Mouse (Mus musculus) monocyte, adult 2 months (primary cell): Measurements from ENCODE around the gene Id1.
A peak's percentile ranks its signal among the peaks of the same experiment; 100 is the strongest.

Source experiments
- DNase-seq, 2 experiments: peaks; one replicate each; pipeline ENCODE4 v3.0.0; 2022; ENCODE audit warnings: low spot score in 2 of 2, low read depth in 1 of 2

Gene Id1

DNA sequence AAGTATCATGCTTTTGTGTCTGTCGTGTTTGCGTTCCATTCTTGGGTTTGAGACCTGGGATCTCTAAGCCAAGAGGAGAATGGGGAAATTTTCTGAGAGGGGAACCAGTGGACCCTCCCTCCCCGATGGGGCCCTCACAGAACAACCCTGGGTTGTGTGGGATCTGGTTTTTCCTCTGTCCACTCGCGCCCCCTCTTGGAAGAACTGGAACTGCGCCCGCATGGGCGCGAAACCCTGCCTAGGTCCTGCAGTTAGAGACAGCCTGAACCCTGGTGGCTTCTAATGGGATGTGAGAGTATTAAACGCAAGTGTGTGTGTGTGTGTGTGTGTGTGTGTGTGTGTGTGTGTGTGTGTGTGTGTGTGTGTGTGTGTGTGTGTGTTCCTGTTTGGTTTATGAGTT is 6.4 kb downstream of the Id1 start:
- peak; percentile 42 to 57 for DNase-seq

- DNase-seq: no peak
Measured at GRCm38 (mm10) chr2:152753944-152754711, 18.1 kb downstream of the Id1 start, which contains the start of gene Cox4i2. Gene Cox4i2, plus strand, starts transcription at chr2:152754173.

- no peak for DNase-seq
Measured at GRCm38 (mm10) chr2:152756474-152757393, 20.7 kb downstream of the Id1 start.

- no peak for DNase-seq
Measured at GRCm38 (mm10) chr2:152757478-152757877, 21.4 kb downstream of the Id1 start.

GRCm38 (mm10) chr2:152758351-152758750 is 22.3 kb downstream of the Id1 start:
- no peak for DNase-seq

DNA sequence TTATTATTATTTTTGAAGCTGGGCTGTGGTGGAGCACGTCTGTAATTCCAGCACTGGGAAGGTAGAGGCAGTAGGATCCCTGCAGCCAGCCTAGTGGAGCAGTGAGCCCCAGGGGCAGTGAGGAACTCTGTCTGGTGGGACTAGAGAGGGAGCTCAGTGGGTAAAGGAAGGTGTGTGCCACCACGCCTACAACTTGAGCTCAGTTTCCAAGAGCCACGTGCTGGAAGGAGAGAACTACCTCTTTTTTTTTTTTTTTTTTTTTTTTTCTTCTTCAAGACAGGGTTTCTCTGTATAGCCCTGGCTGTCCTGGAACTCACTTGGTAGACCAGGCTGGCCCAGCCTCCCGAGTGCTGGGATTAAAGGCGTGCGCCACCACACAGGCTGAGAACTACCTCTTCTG is 27.3 kb downstream of the Id1 start:
- no peak for DNase-seq

DNA sequence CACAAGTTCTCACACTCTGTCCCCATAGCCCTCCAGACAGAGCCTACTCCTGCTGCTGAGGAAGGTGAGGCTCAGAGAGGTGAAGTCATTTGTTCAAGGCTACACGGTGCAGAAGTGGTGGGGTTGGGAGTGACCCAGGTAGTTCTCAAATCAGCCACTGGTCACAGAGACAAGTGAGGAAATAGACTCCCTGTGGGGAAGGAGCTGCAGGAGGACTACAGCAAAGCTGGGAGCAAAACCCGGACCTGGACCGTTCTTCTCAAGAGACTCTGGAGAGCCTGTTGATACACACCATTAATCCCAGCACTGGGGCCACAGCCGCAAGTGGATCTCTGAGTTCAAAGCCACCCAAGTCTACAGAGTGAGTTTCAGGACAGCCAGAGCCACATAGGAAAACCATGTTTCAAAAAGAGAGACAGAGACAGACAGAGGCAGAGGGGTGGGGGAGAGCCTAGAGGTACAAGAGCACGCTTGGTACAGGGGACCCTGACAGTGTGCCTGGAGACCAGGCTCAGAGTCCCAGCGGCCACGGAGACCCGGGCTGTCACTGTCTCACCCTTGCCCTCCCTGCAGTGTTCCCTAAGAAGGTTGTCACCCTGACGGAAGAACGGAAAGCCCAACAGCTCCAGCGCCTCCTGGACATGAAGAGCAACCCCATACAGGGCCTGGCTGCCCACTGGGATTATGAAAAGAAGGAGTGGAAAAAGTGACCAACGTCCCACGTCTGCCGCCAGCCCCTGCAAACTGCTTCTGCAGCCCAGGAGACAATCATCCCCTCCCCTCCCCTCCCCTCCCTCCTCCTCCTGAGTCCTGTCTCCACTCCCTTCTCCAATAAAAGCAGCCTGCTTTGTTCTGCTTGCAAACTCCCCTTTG is 28.4 kb downstream of the Id1 start:
- DNase-seq: no peak

- DNase-seq: no peak
Measured at GRCm38 (mm10) chr2:152765045-152765674, 29.1 kb downstream of the Id1 start.

GRCm38 (mm10) chr2:152766387-152767123 is 30.5 kb downstream of the Id1 start:
- peak; percentile 75 to 82 for DNase-seq

DNA sequence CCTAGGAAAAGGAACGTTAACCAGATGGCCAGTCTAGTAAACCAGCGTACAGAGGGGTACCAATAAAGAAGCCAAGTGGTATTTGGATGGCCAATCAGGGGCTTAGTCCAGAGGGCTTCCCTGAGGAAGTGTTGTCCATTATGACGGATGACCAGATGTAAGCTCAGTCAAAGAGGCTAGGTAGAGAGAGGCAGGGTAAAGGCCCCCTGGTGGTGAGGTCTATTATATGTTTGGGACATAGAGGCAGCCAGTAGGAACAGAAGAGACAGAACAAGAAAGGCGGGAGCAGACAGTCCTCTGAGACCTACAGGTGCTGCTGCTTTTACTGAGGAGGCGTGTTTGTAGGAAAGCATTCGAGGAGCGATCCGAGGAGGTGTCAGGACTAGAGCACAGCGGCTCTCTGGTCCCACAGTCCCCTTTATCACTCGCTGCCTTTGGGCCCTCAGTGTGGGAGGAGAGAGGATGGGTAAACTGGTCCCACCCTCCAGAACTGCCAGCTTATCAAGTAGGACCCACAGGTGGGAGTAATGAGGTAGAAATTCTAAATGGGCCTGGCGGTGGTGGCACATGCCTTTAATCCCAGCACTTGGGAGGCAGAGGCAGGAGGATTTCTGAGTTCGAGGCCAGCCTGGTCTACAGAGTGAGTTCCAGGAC is 31.7 kb downstream of the Id1 start:
- DNase-seq: peak in 1 of 2 experiments; percentile 27

DNA sequence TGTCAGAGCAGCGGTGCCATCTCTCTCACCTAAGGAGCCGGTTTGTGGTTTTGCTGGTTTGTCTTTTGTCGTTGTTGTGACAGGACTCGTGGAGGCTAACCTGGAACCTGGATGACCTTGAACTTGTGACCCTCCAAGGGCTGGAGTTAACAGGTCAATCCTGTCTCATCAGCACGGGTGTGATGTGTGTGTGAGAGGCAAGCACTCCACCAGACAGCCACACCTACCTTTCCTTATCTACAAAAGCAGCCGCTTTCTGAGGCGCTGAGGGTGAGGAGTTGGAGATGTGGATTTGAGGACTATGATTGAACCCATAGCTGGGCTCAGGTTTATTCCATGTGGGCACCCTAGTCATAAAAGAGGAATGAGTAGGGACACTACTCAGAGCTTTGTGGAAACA is 33.6 kb downstream of the Id1 start:
- no peak for DNase-seq

GRCm38 (mm10) chr2:152771571-152771970 is 35.5 kb downstream of the Id1 start:
- no peak for DNase-seq

DNA sequence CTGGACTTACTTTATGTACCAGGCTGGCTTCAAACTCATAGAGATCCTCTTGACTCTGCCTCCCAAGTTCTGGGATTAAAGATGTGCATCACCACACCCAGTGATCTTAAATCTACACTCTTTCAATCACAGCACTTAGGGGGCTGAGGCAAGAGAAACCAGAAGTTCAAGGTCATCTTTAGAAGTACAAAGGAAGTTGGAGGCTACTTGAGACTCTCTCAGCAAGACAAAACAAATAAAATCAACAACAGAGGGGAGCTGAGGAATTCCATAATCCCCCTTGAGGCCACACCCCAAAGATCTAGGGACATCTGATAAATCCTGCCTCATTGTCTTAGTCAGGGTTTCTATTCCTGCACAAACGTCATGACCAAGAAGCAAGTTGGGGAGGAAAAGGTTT is 36.2 kb downstream of the Id1 start:
- no peak for DNase-seq

- DNase-seq: no peak
Measured at GRCm38 (mm10) chr2:152775357-152775756, 39.3 kb downstream of the Id1 start.

- DNase-seq: no peak
Measured at GRCm38 (mm10) chr2:152776019-152776418, 40.0 kb downstream of the Id1 start.

- DNase-seq: no peak
Measured at GRCm38 (mm10) chr2:152776435-152776834, 40.4 kb downstream of the Id1 start.

- no peak for DNase-seq
Measured at GRCm38 (mm10) chr2:152777081-152777480, 41.0 kb downstream of the Id1 start.

DNA sequence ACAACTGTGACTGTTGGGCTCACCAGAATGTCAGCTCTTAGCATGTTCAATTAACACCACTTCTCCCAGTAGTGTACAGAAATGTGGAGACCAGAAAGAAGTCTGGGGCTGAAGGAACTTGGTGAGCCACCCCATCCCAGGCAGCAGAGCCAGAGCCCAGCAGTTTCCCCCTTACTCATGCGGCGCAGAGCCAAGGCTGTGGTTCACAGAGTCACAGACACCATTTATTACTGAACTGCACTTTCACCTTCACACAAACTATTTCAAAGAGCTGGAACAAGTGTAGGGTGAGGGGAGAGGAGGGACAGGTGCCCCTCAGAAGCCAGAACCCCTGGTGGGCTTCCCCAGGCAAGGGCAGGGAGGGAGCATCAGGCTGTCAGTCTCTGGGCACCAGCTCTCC is 44.4 kb downstream of the Id1 start:
- no peak for DNase-seq

GRCm38 (mm10) chr2:152781031-152781711 is 45.1 kb downstream of the Id1 start:
- DNase-seq: no peak
